In the genomic region with DNA sequence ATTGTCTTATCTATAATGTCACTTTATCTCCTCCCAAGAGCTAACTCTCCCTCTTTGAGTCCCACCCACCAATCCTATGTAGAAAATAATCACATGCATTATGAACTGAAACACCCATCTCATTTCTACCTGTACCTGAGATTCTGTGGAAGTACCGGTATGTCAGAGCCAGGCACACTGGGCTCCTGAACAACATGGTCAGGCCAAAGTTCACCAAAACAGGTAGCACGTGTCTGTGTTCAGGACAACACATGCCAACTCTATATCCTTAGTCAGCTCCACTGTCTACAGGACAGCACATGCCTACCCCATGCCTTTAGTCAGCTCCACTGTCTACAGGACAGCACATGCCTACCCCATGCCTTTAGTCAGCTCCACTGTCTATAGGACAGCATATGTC, we compare ENCODE assay signal across 19 mouse cellular contexts.
A peak's percentile ranks its signal among the peaks of the same experiment; 100 is the strongest.
DNase-seq lines count a peak whose midpoint lies in the region; ATAC-seq and TF ChIP-seq lines count a peak whose summit lies in the region.
"Had no signal": no experiment of that assay in that cellular context is flagged by ENCODE, and none has a peak within 500 bp of the region (broad histone marks: within the 10 kb centered on the region; RNA-seq: fewer than 3 reads in every experiment).

No protein-coding gene starts in this region.

- DNase-seq in kidney, adult 2 months = peak; percentile 81
- peak; percentile 94 for DNase-seq in liver, adult 2 months (ENCODE audit: extremely low read depth, low read depth, low spot score)
- DNase-seq in liver = no peak
- peak; percentile 59 to 74 for DNase-seq in kidney, postnatal 36 days
- no peak for DNase-seq in liver, postnatal 0 days
- DNase-seq: adrenal gland, adult 2 months; adrenal gland, postnatal 25 days; cerebellum, adult 18-20 months; cerebellum, adult 9-11 months; cerebellum, postnatal 36 days; gastrocnemius, postnatal 10 days; heart, adult 2 months; heart, postnatal 14 days had no signal

- no peak overlapping the region for H3K4me2 ChIP-seq in kidney, embryonic 16.5 days (replicated peaks; ENCODE audit: low read depth, low read length)
- no peak overlapping the region for H3K4me2 ChIP-seq in liver, postnatal 0 days (ENCODE audit: low read depth, low read length)
- H3K4me2 ChIP-seq: embryonic facial prominence, embryonic 13.5 days; forebrain, embryonic 12.5 days; heart, embryonic 11.5 days; heart, embryonic 15.5 days had no signal

- no peak for TF ChIP-seq CTCF in kidney, adult 2 months (conservative IDR thresholded peaks at IDR 0.05; ENCODE audit: insufficient read depth, insufficient read length, low read depth, low read length)
- no peak for TF ChIP-seq CTCF in liver, adult 2 months (IDR thresholded peaks at IDR 0.05; ENCODE audit: low read depth, low read length)
- TF ChIP-seq CTCF in liver, postnatal 0 days (IDR thresholded peaks at IDR 0.05; ENCODE audit: low read depth) = no peak

- H3K27me3 ChIP-seq in kidney, adult 2 months (replicated peaks; ENCODE audit: control insufficient read depth, insufficient read depth, low read length) = no peaks in the 10 kb centered on the region
- H3K27me3 ChIP-seq in kidney, embryonic 16.5 days (ENCODE audit: insufficient read depth, low read length) = peaks cover 4% of the 10 kb centered on the region; the same call in 1 of the 2 replicates
- no peaks in the 10 kb centered on the region for H3K27me3 ChIP-seq in liver, adult 2 months (ENCODE audit: control insufficient read depth, insufficient read depth, low read length)
- no peaks in the 10 kb centered on the region; the same call in 1 of the 2 replicates for H3K27me3 ChIP-seq in liver, postnatal 0 days (ENCODE audit: insufficient read depth, low read length)
- H3K27me3 ChIP-seq: embryonic facial prominence, embryonic 13.5 days; forebrain, embryonic 12.5 days had no signal

- TF ChIP-seq EP300 in liver, postnatal 0 days (IDR thresholded peaks at IDR 0.05; ENCODE audit: low read depth) = peak; percentile 76

- no peak overlapping the region for H3K4me3 ChIP-seq in kidney, adult 2 months (ENCODE audit: insufficient read depth, low read depth, low read length)
- no peak overlapping the region for H3K4me3 ChIP-seq in kidney, embryonic 16.5 days (ENCODE audit: low read length)
- peak overlapping the region; percentile 2; the same call in 1 of the 2 replicates for H3K4me3 ChIP-seq in liver, adult 2 months (ENCODE audit: insufficient read depth, low read depth, low read length)
- H3K4me3 ChIP-seq in liver, postnatal 0 days (ENCODE audit: low read depth, low read length) = no peak overlapping the region
- H3K4me3 ChIP-seq: embryonic facial prominence, embryonic 13.5 days; forebrain, embryonic 12.5 days; heart, adult 2 months; heart, embryonic 15.5 days had no signal

- no peak for ATAC-seq in kidney, embryonic 16.5 days (ENCODE audit: low FRiP score, low TSS enrichment)
- ATAC-seq in liver, postnatal 0 days = peak; percentile 92
- ATAC-seq: forebrain, embryonic 16.5 days had no signal

- no peak for TF ChIP-seq POLR2A in kidney, adult 2 months (IDR thresholded peaks at IDR 0.05; ENCODE audit: low read depth, low read length)
- no peak for TF ChIP-seq POLR2A in liver, adult 2 months (IDR thresholded peaks at IDR 0.05; ENCODE audit: extremely low read depth, insufficient read depth, low read length)

- WGBS in kidney, adult 2 months = 66% methylated on average over 2 of the region's 2 CpGs
- 98% methylated on average over 2 of the region's 2 CpGs for WGBS in kidney, embryonic 16.5 days
- 27% methylated on average over 2 of the region's 2 CpGs for WGBS in liver, adult 2 months
- WGBS in liver, postnatal 0 days (ENCODE audit: insufficient replicate concordance) = 69% methylated on average over 2 of the region's 2 CpGs

- H3K36me3 ChIP-seq in kidney, adult 2 months (ENCODE audit: control insufficient read depth, insufficient read depth, low read length) = no peaks in the 10 kb centered on the region
- H3K36me3 ChIP-seq in kidney, embryonic 16.5 days (ENCODE audit: insufficient read depth, low read length) = no peaks in the 10 kb centered on the region
- no peaks in the 10 kb centered on the region; the same call in 1 of the 2 replicates for H3K36me3 ChIP-seq in liver, adult 2 months (ENCODE audit: control insufficient read depth, insufficient read depth, low read length)
- no peaks in the 10 kb centered on the region for H3K36me3 ChIP-seq in liver, postnatal 0 days (replicated peaks; ENCODE audit: insufficient read depth, low read length)
- H3K36me3 ChIP-seq: embryonic facial prominence, embryonic 13.5 days; forebrain, embryonic 12.5 days; heart, embryonic 15.5 days had no signal

- no peak overlapping the region for H3K9ac ChIP-seq in kidney, embryonic 16.5 days (replicated peaks; ENCODE audit: low read length)
- H3K9ac ChIP-seq in liver, adult 2 months (ENCODE audit: low read depth, low read length) = no peak overlapping the region
- no peak overlapping the region for H3K9ac ChIP-seq in liver, postnatal 0 days (replicated peaks)
- H3K9ac ChIP-seq: embryonic facial prominence, embryonic 13.5 days; forebrain, embryonic 12.5 days; heart, embryonic 15.5 days had no signal

- no peaks in the 10 kb centered on the region for H3K9me3 ChIP-seq in kidney, embryonic 16.5 days (ENCODE audit: low read length)
- H3K9me3 ChIP-seq in liver, postnatal 0 days (ENCODE audit: low read length) = no peaks in the 10 kb centered on the region
- H3K9me3 ChIP-seq: embryonic facial prominence, embryonic 13.5 days; forebrain, embryonic 12.5 days; heart, embryonic 15.5 days had no signal

- H3K4me1 ChIP-seq in kidney, adult 2 months (ENCODE audit: control insufficient read depth, insufficient read depth, low read length) = no peaks in the 10 kb centered on the region
- no peaks in the 10 kb centered on the region for H3K4me1 ChIP-seq in kidney, embryonic 16.5 days (ENCODE audit: insufficient read depth, low read length)
- peaks cover 18% of the 10 kb centered on the region for H3K4me1 ChIP-seq in liver, adult 2 months (ENCODE audit: control insufficient read depth, insufficient read depth, low read length)
- peaks cover 12% of the 10 kb centered on the region for H3K4me1 ChIP-seq in liver, postnatal 0 days (ENCODE audit: insufficient read depth)
- H3K4me1 ChIP-seq: embryonic facial prominence, embryonic 13.5 days; forebrain, embryonic 12.5 days had no signal

- no peaks in the 10 kb centered on the region; the same call in 1 of the 2 replicates for H3K79me2 ChIP-seq in liver, adult 2 months (ENCODE audit: control insufficient read depth, insufficient read depth, low read length)

- H3K27ac ChIP-seq in kidney, adult 2 months (ENCODE audit: insufficient read depth, low read depth, low read length) = no peak overlapping the region
- H3K27ac ChIP-seq in kidney, embryonic 16.5 days (ENCODE audit: low read length) = no peak overlapping the region
- peak overlapping the region; percentile 68 for H3K27ac ChIP-seq in liver, adult 2 months (replicated peaks; ENCODE audit: insufficient read depth, low read depth, low read length)
- peak overlapping the region; percentile 57 for H3K27ac ChIP-seq in liver, postnatal 0 days (ENCODE audit: low read depth)
- H3K27ac ChIP-seq: embryonic facial prominence, embryonic 13.5 days; forebrain, embryonic 12.5 days; heart, adult 2 months; heart, embryonic 15.5 days had no signal

Comparison
In these comparisons a context has a peak if more than half of its experiments do, and no peak if none do; other contexts are left out.
1. DNase-seq: peak in kidney, adult 2 months (single experiment), liver, adult 2 months (single experiment) and kidney, postnatal 36 days (2 of 2); none in liver (single experiment) and liver, postnatal 0 days (single experiment).
2. H3K27ac ChIP-seq: peak in liver, adult 2 months (single experiment) and liver, postnatal 0 days (single experiment); none in kidney, adult 2 months (single experiment) and kidney, embryonic 16.5 days (single experiment).